Mouse (Mus musculus): ENCODE results near the gene Ccdc40. TPM values are rescaled to one million over a fixed set of nuclear protein-coding genes. Genes with fewer than 3 reads are reported as not detected.
"Not testable (repeated sequence)": the region's sequence is repeated elsewhere in the genome, so short reads cannot be mapped to it uniquely, and the experiment has no call there.

The Ccdc40 gene
- total RNA-seq, 4 experiments from 2014 or later: 1.6 to 3.1 (median 2.4) TPM

GRCm38 (mm10) chr11:119235596-119235995 is 7.2 kb downstream of the Ccdc40 start:
- peak in 1 of 2 experiments; percentile 51 for DNase-seq (ENCODE audit: low spot score in 2 of 2)

GRCm38 (mm10) chr11:119236354-119236753 is 8.0 kb downstream of the Ccdc40 start:
- DNase-seq (ENCODE audit: low spot score in 2 of 2): no peak

GRCm38 (mm10) chr11:119237007-119237406 is 8.6 kb downstream of the Ccdc40 start:
- no peak for DNase-seq (ENCODE audit: low spot score in 2 of 2)

- DNase-seq (ENCODE audit: low spot score in 2 of 2): no peak
These were observed 9.4 kb downstream of the Ccdc40 start for GRCm38 (mm10) chr11:119237568-119238304.

DNA sequence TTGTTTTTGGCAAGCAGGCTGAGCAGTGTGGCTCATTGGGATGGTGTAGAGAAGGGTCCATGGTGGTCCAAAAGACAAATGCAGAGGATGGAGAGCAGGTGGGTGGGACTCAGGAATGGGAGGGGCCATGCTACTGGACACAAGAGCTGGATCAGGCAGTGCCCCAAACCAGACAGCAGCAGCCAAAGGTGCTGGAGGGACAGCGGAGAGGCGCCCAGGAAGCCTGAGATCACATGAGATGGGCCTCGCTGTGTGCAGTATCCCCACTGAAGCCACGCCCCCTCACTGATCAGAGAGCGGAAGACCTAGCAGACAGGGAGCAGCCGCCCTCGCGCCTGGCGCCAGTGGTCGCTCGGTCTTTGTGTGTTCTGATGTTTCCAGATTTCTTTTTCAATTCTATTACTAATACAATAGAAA is 9.9 kb downstream of the Ccdc40 start:
- no peak for DNase-seq (ENCODE audit: low spot score in 2 of 2)

GRCm38 (mm10) chr11:119239480-119239879 is 11.1 kb downstream of the Ccdc40 start:
- no peak for DNase-seq (ENCODE audit: low spot score in 2 of 2)

GRCm38 (mm10) chr11:119245543-119245942 is 17.2 kb downstream of the Ccdc40 start:
- DNase-seq (ENCODE audit: low spot score in 2 of 2): not testable (repeated sequence)

- no peak for DNase-seq (ENCODE audit: low spot score in 2 of 2)
These were observed 20.6 kb downstream of the Ccdc40 start for GRCm38 (mm10) chr11:119249011-119249410.

DNA sequence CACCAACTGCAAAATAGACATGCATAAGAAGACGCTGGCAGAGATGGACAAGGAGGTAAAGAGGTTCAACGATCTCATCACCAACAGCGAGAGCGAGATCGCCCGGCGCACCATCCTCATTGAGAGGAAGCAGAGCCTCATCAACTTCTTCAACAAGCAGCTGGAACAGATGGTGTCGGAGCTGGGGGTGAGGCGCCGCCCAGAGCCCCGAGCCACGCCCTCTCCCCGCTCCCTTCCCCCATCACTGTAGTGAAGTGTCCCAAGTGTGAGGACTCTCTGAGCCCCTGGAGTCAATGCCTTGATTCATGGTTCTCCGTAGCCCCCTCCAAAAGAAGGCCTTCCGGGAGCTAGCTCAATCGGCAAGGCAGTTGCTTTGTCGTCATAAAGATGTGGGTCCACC is 22.6 kb downstream of the Ccdc40 start:
- no peak for DNase-seq (ENCODE audit: low spot score in 2 of 2)

DNA sequence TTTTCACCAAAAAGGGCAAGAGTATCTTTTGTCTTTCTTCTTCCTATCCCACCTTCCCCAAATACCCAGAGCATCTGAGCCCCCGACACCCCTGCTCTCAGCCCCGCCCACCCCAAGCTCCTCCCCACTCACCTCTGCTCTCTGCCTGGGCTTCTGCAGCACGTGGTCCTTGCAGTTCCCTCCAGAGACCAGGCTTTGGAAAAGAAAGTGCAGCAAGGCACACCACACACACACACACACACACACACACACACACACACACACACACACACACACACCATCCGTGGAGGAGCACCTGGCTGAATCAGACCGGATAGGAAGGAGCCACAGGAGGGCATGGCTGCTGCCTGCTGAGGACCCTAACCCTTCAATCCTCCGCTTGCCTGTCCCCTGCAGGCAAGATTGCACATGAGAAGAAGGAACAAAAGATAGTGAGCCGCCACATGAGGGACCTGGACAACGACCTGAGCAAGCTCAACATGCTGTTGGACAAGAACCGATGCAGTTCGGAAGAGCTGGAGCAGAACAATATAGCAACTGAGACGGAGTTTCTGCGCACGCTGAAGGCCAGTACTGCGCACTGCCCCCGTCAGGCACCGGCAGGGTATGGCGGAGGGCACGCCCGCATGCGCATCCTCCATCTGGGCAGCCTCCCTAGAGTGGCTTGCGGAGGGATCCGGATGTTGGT is 24.6 kb downstream of the Ccdc40 start:
- no peak for DNase-seq (ENCODE audit: low spot score in 2 of 2)

- DNase-seq (ENCODE audit: low spot score in 2 of 2): not testable (repeated sequence)
These were observed 28.2 kb downstream of the Ccdc40 start for GRCm38 (mm10) chr11:119256557-119256956.

DNA sequence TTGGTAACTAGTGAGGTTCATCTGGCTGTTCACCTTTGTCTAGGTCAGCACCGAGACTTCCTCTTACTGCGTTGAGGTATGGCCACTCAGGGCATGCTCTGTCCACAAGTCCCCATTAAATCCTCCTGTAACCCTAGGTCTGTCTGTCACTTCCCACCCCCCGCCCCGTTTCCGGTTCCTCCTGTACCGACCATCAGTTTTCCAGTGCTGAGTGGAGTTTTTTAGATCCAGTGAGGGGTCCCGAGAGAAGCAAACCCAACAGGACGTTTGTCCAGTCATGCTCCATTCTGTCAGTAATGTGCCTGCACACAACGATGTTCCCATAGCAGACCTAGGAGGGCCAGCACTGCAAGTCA is 29.8 kb downstream of the Ccdc40 start:
- no peak for DNase-seq (ENCODE audit: low spot score in 2 of 2)

DNA sequence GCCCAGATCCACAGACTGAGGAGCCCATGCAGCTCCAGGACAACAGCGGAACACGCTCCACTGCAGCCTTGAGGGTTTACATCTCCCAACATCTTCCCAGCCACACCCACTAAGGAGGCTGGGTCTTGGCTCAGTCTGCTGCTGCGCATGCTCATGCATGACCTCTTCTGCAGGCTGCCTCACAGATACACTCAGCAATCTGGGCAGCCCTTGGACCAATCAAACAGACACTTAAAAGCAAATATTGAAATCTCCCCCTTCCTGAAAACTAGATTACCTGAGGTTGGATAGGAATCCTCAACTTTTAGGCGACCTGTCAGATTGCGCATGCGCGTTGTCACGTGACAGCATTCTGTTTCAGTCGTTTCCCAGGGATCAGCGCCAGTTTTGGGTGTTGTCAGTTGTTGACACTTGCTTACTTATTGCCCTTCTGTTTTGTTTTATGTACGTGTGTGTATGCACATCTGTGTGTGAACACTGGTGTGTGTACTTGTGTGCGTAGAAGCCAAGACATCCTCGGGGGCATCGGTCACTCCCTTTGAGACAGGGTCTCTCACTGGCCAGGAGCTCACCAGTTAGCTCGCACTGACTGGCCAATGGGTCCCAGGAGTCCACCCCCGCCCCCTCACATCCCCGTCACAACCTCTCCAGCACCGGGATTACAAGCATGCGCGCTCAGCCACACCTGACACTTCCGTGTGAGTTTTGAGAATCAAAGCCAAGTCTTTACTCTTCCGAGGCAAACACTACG is 30.4 kb downstream of the Ccdc40 start:
- peak in 1 of 2 experiments; percentile 76 for DNase-seq (ENCODE audit: low spot score in 2 of 2)

- no peak for DNase-seq (ENCODE audit: low spot score in 2 of 2)
These were observed 31.6 kb downstream of the Ccdc40 start for GRCm38 (mm10) chr11:119259977-119260376.

DNA sequence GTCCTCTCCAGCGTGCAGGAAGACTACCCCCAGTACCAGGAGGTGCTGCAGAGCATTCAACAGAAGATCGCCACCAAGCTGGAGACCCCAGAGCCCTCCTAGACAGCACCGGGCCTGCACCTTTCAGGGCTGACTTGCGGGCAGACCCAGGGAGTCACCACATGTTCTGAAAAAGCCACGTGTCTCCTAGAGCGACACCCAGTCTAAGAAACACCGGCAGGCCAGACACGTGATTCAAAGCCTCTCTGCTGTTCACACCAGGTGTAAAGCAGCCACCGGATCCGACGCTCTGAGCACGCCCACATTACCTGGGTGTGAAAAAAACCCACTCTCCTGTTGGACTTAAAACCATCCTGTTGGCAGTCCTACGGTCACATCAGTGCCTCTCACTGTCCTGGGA is 36.0 kb downstream of the Ccdc40 start:
- no peak for DNase-seq (ENCODE audit: low spot score in 2 of 2)

GRCm38 (mm10) chr11:119265811-119266210 is 37.4 kb downstream of the Ccdc40 start:
- no peak for DNase-seq (ENCODE audit: low spot score in 2 of 2)

DNA sequence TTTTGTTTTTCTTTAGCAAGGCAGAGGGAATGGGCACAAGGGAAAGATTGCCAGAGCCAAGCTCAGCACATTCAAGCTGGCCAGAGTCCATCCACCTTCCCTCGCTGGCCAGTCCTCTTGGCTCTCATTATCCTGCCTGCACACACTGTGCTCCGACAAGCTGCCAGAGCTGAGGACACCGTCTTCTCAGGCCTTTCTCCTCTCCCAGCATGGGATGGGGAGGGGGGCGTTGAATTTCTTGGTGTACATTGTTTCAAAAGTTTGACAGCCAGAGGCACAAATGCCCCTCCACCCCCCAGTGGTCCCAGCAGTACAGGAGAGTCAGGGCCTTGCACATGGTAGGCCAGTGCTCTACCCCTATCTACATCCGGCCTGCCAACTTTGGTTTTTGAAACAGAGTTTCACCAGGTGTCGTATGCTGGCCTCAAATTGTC is 38.9 kb downstream of the Ccdc40 start:
- peak in 1 of 2 experiments; percentile 56 for DNase-seq (ENCODE audit: low spot score in 2 of 2)

DNA sequence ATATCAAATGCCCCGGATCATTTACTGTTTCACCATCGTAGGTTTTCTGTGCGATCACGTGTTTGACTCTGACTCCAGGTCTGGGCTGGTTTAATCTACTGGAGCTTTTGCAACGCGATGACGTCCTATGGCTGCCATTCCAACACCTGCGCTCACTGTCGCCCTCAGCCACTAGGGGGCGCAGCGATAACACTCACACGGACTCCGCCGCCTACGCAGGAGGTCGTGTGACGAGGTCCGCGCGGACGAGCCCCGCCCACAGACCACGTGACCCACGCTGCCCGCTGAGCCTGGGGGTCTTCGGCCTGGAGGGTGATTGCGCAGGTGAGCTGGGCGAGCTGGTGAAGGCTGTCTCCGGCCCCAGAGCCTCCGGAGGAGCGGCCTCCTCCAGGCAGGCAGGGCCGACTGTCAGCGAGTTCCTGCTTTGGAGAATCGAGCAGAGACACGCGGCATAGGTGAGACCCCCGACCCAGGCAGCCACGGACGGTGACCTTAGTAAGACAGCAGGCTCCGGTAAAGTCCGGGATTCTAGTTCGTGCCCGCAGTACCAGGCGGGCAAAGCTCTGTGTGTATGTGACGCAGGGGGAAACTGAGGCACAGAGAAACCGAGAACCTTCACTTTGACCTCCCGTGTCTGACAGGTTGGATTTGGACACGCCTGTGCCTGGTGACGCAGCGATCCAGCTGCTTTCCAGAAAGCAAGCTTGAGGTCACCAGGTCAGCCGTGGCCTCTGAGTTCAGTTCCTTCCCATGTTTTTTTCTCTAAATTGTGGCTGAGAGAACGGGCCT is 39.6 kb downstream of the Ccdc40 start, which contains the start of gene Gaa:
TSS of gene Gaa (plus strand) at position 120 of the 789 bp plus-strand sequence.
- peak; percentile 94 to 98 for DNase-seq (ENCODE audit: low spot score in 2 of 2)

- peak; percentile 77 to 79 for DNase-seq (ENCODE audit: low spot score in 2 of 2)
These were observed 40.3 kb downstream of the Ccdc40 start for GRCm38 (mm10) chr11:119268557-119269195.

DNA sequence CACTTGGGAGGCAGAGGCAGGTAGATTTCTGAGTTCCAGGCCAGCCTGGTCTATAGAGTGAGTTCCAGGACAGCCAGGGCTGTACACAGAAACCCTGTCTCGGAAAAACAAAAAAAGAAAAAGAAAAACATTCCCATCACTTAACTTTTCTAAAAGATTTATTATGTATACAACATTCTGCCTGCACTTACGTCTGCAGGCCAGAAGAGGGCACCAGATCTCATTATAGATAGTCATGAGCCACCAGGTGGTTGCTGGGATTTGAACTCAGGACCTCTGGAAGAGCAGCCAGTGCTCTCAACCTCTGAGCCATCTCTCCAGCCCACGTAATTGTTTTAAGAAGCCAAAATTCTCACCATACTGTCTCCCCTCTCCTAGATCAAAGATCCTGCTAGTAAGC is 44.1 kb downstream of the Ccdc40 start:
- not testable (repeated sequence) for DNase-seq (ENCODE audit: low spot score in 2 of 2)

Measured in layer of hippocampus, adult 8-10 months (tissue).